Mouse (Mus musculus): ENCODE measurements at regions not wholly inside any gene's neighbourhood (a gene's known extent, or its start where the extent isn't known, plus 50 kb on each side); places are given as distances from the start of the nearest gene placed in this dataset.

DNA sequence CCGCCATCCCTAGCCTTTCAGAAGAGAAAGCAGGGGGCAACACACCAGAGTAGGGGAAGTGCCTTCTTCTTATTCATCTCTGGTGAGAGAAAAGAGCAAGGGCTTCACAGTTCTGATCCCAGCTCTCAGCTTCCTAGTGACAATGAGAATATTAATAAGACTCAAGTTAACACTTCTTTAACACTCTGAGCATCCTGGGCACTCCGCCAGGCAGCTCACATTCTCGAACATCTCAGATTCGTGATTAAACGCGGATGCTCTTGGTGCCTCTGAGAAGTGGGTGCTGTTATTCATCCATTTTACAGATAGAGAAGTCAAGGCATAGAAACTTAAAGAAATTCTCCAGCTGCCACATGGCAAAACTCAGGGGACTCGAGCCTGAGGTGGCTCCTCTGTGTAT, 237.1 kb downstream of the Rps15a start:
- DNase-seq (ENCODE audit: low read depth, low spot score): no peak

GRCm38 (mm10) chr7:117875241-117875640, 240.7 kb downstream of the Rps15a start:
- DNase-seq (ENCODE audit: low read depth, low spot score): no peak

- DNase-seq (ENCODE audit: low read depth, low spot score): no peak
These were observed 256.6 kb downstream of the Rps15a start for GRCm38 (mm10) chr7:117859419-117859818.

DNA sequence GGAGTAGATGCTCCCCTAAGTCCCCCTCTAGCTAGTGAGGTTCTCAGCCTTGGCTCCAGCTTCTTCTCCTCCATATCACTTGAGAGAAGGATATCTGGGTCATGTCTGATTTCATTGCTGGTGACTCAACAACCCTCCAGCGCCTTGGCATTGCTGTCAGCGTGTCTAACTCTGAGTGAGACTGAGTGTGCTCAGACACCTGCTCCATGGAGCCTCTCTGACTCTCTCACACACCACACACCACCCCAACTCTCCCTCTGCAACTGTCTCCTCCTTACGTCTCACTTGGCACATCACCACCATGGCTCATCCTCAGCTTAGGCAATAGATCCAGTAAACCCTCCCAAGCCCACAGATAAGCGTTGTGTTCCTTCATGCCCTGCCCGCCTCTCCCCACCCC, 260.0 kb downstream of the Rps15a start:
- no peak for DNase-seq (ENCODE audit: low read depth, low spot score)

DNA sequence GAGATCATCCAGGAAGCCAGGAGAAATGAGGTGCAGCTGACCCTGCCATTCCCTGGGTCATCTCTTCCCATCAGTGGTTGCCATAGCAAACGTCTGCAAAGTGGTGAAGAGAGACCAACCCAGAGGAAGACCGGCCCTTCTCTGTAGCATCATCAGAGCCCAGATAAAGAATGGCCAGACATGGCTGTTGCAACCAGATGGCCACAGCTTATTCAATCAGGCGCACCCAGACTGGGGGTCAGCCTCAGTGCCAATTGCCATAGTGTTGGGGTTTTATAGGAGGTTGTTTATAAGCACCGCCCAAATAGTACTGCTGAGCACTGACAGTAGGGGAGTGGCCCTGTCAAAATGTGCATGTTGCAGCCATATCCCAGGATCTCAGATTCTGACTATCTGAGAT, 262.3 kb downstream of the Rps15a start:
- no peak for DNase-seq (ENCODE audit: low read depth, low spot score)

- DNase-seq (ENCODE audit: low read depth, low spot score): no peak
These were observed 263.1 kb downstream of the Rps15a start for GRCm38 (mm10) chr7:117852866-117853265.

DNA sequence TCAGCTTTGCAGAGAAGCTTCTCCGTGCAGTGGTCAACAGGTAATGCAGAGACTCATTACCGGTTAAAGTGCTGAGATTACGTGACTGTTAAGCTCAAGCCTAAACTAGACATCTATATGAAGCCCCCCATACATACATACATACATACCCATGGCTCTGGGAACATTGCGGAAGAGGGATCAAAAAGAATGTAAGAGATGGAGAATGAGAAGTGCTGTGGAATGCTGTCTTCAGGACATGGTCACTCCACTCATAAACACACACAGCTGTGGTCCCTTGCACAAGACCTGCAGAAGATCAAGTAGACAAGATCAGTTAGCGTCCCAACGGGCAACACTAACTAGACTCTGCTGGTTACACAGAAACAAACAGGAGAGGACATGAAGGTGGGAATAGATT, 265.2 kb downstream of the Rps15a start:
- DNase-seq (ENCODE audit: low read depth, low spot score): no peak

DNA sequence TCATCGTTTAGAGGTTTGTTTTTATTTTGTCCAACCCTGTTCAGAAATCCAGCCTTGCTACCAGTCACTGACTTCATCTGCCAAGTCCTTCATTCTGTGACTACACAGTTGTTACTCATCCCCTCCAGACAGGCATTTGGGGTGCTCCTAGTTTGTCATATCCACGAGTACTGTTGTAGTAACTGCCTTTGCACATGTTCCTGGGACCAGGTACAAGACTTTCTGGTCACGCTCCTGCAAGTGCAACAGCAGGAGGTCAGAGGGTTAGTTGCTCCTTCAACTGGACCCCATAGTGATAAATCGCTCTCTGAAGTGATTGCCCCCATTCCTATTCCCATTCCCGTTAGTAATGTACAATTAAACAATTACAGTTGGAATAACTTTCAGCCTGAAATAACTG, 269.9 kb downstream of the Rps15a start:
- DNase-seq (ENCODE audit: low read depth, low spot score): no peak

DNA sequence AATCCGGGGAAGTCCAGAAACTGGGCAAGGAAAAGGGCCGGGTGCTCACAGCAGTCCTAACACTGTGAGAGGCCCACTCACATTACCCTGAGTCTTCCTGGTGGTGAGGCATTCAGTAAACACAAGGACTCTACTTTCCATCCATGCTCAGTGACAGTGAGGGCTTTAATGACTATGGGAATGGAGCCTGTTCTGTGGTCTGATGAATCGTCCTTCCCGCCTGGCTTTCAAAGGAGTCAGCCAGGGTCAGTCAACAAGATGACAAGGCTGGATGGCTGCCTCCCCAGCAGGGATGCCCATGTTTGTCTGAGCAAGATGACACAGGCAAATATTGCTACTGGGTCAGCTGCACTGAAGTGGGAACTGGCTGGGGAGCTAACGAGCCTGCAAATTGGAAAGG, 273.2 kb downstream of the Rps15a start:
- DNase-seq (ENCODE audit: low read depth, low spot score): no peak

DNA sequence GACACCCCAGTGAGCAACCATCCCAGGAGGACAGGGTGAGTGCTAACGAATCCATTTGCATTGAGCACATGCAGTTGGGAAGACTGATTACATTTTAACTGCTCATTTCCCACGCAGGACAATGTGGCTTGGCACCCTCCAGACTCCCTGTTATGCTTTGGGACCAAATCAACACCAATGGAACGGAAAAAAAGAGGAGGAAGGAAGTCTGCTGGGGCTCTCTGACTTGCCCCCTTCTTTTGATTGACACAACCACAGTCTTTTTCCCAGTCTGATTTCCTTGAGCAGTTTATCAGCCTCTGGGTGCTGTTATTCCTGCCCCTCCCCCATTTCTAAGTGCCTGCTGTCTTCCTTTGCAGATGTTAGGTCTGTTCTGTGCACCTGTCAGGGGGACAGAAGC, 321.0 kb downstream of the Rps15a start:
- no peak for DNase-seq (ENCODE audit: low read depth, low spot score)

DNA sequence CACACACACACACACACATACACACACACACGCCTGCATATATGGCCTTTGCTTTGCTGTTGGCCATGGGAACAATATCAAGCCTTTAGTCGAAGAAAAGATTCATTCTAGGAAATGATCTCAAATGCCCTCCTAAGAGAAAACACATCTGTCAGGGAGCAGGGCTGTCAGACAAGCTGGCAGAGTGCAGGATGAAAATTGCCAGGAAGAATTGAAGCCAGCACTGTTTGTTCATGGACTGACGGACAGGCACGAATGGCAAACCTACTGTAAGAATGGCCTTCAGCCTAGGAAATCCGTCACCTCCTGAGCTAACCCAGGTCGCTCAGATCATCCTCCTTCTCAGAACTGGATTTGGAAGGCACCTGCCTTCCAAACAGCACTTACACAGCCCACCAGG, 322.0 kb downstream of the Rps15a start:
- DNase-seq (ENCODE audit: low read depth, low spot score): no peak

GRCm38 (mm10) chr7:117792456-117792855, 323.5 kb downstream of the Rps15a start:
- DNase-seq (ENCODE audit: low read depth, low spot score): no peak

DNA sequence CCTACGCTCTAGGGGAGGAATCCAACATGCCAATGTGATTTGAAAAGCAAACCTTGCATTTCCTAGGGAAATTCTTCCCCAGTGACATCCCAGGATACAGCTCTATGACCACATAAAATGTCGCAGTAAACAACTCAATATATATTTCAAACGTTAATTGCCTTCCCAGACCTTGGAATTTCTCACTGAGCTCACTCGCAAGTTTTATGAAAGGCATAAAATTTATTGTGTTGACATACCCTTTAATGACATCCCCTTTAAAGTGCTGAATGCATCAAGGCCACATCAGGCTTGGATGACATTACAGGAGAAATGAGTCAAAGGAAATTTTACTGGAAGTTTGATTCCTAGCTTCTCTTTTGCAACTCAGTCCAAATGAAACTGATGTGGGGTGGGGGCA, 337.0 kb downstream of the Rps15a start:
- DNase-seq (ENCODE audit: low read depth, low spot score): no peak

GRCm38 (mm10) chr7:117777921-117778320, 338.1 kb downstream of the Rps15a start:
- no peak for DNase-seq (ENCODE audit: low read depth, low spot score)

DNA sequence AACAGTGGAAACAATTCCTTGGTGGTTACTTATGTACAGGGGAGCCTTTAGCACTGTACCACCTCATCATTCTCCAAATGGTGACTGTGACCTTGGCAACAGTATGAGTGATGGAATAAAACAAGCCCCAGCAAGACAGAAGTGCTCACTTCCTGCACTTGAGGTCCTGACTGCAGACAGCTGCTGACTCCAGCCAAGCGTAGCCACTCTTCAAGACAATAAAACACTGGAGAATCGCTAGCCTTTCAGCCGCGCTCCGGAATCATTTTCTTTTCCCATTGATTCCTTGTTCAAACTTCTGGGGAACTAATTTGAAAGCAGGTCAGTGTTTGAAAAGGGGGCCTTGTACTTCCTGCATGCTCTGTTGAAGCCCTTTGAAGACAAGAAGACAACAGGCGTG, 344.2 kb downstream of the Rps15a start:
- no peak for DNase-seq (ENCODE audit: low read depth, low spot score)

GRCm38 (mm10) chr7:117759506-117759905, 356.5 kb downstream of the Rps15a start:
- DNase-seq (ENCODE audit: low read depth, low spot score): no peak

DNA sequence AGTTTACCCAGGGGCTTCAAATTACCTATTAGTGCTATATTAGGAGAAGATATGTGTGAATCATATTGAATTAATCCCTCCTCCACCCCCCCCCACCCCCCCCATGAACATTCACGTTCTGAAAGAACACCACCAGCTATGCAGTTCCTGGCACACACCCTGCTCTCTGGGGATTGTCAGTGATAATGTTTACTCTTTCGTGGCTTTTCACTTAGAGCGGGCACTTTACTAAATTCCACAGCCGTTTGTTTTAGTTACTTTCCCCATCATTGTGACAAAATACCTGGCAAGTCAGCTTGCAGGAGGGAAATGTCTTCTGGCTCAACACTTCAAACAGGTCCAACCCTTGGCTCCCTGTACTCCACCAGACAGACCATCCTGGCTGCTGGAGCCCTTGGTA, 359.0 kb downstream of the Rps15a start:
- peak; percentile 42 for DNase-seq (ENCODE audit: low read depth, low spot score)

- peak; percentile 48 for DNase-seq (ENCODE audit: low read depth, low spot score)
These were observed 360.2 kb downstream of the Rps15a start for GRCm38 (mm10) chr7:117755830-117756229.

- DNase-seq (ENCODE audit: low read depth, low spot score): peak; percentile 39
These were observed 362.7 kb downstream of the Rps15a start for GRCm38 (mm10) chr7:117753296-117753695.

DNA sequence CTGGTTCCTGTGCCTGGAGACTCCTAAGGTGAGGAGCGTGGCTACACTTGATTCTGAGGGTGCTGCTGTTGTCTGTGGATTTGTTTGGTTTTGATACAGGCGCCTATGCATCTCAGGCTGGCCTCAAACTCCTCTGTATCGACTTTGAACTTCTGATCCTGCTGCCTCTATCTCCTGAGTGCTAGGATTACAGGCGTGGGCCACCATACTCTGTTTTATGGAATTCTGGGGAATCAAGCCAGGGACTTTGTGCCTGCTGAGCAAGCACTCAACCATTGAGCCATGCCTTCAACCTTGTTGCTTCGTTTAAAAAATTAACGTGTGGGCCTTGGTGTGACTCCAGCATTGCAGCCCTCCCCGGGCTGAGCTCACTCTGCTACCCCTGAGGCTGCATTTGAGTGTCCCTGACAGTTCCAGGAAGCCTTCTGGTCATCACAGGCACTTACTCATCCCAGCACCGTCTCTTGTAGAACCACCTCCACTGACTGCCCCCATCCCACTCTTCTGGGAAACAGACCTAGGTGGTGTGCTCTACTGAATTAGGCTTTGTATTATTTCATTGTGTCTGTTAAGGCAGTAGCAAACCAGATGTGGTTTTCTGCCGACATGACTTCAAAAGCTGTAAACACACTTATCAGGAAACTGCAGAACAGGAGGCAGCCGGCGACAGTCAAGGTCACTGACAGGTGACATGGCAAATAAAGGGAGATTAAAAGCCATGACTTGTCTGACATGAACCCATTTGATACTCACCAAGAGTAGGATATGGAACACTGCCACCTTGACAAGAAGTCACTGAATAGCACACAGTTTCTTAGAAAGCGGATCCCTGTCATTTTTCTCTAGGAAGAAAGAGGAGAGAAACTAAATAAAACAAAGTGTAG, 363.4 kb downstream of the Rps15a start:
- no peak for DNase-seq (ENCODE audit: low read depth, low spot score)

GRCm38 (mm10) chr7:117747991-117748390, 367.2 kb downstream of the Xylt1 start:
- no peak for DNase-seq (ENCODE audit: low read depth, low spot score)

DNA sequence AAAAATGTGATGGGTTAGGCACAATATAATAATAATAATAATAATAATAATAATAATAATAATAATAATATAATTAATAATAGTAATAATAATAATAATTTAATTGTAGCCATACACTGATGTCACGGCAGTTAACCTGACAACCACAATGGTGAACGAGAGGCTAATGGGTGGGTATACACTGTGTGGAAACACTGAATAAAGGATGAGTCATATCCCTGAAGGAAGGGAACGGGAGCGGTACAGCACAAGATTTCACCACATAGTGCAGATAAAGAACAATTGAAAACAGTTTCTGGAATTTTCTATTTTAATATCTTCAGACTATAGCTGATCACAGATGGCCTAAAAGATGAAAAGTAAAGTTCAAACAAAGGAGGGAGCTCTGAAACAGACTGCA, 365.6 kb downstream of the Xylt1 start:
- peak; percentile 51 for DNase-seq (ENCODE audit: low read depth, low spot score)

GRCm38 (mm10) chr7:117739706-117740105, 358.9 kb downstream of the Xylt1 start:
- peak; percentile 88 for DNase-seq (ENCODE audit: low read depth, low spot score)

GRCm38 (mm10) chr7:117735699-117736020, 354.9 kb downstream of the Xylt1 start:
- DNase-seq (ENCODE audit: low read depth, low spot score): no peak
